Mouse (Mus musculus) ZHBTc4 (cell line): ENCODE results near the gene Rptor.

Experiments used
- DNase-seq: peaks from one replicate; pipeline ENCODE4 v3.0.0-alpha.2; 2011; ENCODE audit warnings: low read depth, low spot score

Rptor gene

GRCm38 (mm10) chr11:119603527-119603905, 811 bp downstream of the Rptor start:
- DNase-seq, result peak; percentile 33

DNA sequence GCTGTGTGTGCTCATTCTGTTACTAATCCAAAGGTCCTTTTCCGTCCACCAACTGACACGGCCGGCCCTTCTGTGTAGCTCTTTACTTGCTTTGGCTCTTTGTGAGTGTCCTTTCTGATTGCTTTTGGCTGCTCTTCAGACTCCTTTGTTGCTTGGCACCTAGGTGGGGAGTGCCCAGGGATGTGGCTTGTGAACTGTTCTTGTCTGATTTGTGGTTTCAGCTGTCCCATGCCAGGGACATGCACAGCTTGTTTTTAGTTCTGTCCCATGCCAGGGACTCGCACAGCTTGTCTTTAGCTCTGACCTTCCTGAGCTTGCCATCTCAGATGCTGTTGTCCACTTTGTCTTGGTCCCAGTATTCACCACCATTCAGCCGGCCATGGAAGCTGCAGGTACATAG, 4.8 kb downstream of the Rptor start:
- DNase-seq, result no peak

GRCm38 (mm10) chr11:119611496-119611895, 8.8 kb downstream of the Rptor start:
- no peak for DNase-seq

GRCm38 (mm10) chr11:119612179-119612578, 9.5 kb downstream of the Rptor start:
- DNase-seq, result no peak

- DNase-seq, result no peak
Observed at GRCm38 (mm10) chr11:119615087-119615486, 12.4 kb downstream of the Rptor start.

DNA sequence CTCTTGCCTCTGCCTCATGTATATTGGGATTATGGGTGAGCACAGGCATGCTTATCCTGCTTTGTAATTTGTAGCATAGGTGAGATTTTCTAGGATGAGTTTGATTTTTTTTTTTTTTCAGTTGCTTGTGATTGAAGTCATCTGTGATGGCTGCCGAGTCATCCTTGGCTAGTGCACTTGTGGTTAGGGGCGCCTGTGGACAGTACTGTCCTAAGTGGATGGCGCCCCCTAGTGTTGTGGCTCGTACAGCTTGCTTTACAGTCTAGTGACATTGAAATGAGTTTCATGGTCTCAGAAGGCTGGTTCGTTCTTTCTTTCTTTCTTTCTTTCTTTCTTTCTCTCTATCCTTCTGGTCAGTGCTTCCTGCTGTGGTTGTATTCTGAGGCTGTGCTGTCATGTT, 16.1 kb downstream of the Rptor start:
- DNase-seq, result peak; percentile 64

- DNase-seq, result no peak
Observed at GRCm38 (mm10) chr11:119621266-119621665, 18.6 kb downstream of the Rptor start.

DNA sequence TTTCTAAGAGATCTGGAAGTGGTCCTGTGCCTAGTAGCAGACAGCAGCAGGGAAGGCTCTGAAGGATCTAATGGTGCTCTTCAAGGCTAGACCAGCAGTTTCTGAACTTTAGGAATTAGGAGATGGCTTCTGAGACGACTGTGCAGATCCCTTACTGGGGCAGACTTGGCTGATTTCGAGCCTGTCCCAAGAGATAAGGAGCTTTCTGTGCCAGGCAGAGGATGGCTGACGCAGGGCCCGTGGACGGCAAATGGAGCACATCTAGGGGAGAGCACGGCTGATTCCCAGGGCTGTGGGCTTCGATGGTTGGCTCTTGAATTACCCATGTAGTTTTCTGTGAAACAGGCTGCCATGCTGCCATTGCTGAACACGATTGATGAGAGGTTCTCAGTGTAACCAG, 21.1 kb downstream of the Rptor start:
- DNase-seq, result no peak

DNA sequence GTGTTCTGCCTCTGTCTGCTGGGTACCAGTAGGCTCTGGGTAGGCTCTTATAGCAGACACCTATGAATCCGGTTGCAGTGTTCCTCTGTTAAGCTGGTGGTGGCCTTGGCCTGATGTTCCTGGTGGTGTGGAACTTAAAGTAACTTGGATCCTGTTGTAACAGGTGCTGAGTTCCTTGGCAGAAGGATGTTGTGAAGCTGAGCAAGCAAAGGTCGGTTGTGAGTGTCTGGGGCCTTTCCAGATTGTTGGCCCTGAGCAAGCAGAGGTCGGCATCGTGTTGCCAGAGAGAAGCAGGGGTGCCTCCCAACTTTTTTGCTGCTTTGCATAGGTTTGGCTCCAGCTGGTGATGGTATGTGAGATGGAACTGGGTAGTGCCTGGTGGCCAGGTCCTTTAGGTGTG, 21.7 kb downstream of the Rptor start:
- DNase-seq, result no peak

DNA sequence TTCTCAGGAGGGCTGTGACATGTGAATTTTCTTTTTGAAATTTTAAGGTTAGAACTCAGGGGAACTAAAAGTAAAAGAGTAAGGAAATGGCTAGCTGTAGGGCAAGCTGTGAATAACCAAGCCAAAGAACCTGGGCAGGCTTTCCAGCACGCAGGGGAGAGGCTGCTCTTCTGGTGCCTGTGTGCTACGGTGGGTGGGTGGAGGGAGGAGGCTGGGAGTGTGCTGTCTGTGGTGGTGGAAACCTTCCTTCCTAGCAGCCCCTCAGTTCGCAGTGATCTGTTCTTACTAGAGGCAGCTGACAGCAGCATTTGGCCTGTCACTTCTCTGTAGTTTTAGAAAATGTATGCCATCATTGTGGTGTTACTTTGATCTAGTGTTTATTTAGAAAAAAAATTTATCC, 22.2 kb downstream of the Rptor start:
- DNase-seq, result no peak

- no peak for DNase-seq
Observed at GRCm38 (mm10) chr11:119625476-119625875, 22.8 kb downstream of the Rptor start.

DNA sequence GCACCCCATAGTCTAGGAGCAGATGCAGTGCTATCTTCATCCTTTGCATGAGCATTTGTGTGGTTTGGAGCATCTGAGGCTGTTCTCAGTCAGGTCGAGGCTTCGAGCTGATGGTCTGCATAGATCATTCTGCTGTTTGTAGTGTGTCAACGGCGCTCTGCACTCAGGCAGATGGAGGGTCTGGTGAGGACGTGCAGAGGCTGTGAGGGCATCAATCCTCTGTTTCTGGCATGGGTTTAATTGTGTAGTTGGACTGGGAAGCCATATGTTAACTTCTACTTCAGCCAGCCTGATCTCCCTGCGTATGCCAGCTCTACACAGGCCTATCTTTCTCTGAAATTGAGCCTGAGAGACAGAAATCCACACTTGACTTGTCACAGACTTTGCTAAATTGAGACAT, 23.2 kb downstream of the Rptor start:
- no peak for DNase-seq

GRCm38 (mm10) chr11:119627243-119627642, 24.5 kb downstream of the Rptor start:
- DNase-seq, result peak; percentile 67

GRCm38 (mm10) chr11:119629072-119629471, 26.4 kb downstream of the Rptor start:
- DNase-seq, result no peak

- no peak for DNase-seq
Observed at GRCm38 (mm10) chr11:119630329-119630728, 27.6 kb downstream of the Rptor start.

DNA sequence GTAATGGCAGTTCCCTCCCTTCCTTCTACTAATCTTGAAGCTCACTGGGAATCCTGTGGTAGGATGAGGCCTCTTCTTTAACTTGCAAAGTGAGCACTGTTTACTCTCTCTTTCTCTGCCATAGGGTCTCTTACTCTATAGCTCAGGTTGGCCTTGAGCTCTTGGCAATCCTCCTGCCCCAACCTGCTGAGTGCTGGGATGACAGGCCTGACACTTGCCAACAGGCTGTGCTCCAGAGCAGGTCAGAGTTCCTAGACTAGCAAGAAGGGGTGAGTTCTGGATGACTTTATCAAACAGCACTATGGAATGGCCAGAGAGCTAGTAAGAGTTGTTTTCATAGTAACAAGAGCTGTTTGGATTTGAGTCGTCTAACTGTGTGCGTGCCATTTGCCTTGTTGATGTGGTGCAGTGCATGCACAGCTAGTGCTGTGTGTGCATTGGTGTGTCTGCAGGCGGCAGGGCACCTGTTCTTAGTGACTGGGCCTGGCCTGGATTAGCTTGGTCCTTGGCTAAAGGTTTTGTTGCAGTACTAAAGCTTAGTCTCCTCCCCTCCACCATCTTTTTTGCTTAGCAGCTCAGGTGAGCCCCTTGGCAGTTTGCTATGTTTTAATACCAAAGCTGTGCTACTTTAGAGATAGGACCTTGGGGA, 28.6 kb downstream of the Rptor start:
- DNase-seq, result peak; percentile 28

DNA sequence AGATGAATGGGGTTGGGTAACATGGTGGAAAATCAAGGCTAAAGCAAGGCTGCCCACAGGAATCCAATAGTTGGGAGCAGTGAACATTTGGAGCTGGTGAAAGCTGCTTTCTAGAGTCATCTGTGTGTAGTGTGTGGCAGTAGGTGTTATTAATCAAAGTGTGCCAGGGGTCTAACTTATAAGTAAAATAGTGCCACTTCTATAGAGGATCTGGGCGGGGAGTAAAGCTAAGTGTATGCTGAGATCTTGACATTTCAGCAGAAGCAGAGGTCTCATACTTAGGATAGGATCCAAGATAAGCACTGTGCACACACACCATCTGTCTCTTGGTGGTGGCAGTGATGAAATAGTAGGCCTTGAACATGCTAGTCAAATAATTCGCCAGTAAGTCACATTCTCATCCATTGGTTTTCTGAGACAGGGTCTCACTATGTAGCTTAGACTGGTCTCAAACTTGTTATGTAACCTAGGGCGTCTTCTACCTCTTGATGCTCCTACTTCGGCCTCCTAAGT, 33.7 kb downstream of the Rptor start:
- no peak for DNase-seq

- no peak for DNase-seq
Observed at GRCm38 (mm10) chr11:119637519-119637918, 34.8 kb downstream of the Rptor start.

DNA sequence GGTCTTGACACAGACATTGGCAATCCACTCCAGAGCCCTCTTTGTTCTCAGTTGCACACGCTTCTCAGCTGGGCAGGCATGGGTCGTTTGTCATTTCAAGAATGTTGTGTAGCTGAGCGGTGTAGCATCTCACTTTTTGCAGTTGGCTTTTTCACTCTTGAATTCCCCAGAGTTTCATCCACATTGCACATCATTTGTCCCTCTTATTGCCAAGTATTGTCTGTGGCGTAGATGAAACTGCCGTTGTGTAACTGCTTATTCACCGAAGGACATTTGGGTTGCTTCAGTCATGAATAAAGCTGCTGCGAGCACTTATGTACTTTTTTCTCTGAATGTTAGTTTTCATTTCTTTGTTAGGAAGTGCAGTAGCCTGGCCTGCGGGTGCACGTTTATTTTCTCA, 37.8 kb downstream of the Rptor start:
- DNase-seq, result no peak

- DNase-seq, result no peak
Observed at GRCm38 (mm10) chr11:119641831-119642381, 39.2 kb downstream of the Rptor start.

DNA sequence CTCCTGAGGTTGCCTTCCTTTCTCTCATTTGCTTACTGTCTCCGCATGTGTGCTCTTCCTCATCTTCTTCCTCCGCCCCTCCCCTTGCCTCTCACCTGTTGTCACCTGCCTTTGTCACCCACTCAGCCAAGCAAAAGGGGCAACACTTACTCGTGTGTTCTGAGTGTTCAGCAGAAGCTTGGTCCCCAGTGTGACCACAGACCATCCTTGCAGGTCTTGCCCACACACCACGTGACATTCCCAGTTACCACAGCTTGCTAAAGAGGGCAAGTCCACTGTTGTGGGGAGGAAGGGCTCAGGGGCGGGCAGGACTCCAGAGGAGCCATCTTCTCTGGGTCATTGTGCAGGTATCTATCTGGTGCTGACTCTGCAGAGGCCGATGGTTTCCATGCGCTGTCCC, 40.6 kb downstream of the Rptor start:
- no peak for DNase-seq

DNA sequence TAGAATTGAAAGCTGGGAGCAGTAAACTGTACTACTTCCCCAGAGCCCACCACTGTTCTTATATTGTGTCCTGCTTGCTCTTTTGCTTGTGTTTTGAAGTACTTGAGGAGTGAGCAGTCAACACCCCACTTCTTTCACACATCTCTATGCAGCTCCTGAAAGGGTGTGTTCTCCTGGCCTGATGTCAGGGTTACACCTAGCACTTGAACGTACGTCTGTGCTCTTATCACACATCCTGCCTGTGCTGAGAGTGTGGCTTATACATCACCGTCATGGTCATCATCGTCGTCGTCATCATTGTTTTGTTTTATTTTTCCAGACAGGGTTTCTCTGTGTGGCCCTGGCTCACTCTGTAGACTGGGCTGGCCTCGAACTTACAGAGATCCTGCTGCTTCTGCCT, 41.4 kb downstream of the Rptor start:
- DNase-seq, result no peak

DNA sequence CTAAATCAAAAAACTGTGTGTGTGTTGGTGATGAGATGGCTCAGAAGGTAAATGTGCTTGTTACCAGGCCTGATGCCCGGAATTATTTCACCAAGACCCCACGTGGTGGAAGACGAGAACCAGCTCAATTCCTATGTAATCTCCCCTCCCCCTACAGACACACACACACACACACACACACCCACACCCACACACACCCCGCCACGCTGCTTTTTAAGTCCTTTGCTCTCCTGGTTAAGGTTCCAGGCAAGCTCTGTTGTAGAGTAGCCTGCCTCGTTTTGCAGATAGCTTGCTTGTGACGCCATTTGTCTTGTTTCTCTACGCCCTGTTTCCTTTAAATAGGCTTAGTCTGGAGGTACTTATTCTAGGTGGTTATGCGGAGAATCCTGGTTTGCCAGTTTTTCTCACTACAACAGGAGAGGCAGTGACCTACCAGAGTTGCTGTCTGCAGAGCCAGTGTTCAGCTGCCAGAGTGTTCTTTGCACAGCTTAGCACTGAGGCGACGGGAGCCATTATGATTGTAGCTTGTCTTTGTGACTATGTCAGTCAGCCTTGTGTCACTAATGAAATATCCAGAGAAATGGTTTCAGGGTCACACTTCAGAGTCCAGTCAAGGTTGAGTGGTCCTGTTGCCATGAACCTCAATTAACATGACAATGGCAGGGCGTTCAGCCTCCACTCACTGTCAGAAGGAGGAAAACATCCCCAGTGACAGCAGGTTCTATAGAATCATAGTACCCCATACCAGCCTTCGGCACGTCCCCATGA, 42.1 kb downstream of the Rptor start:
- peak; percentile 68 for DNase-seq
